Mouse (Mus musculus): ENCODE measurements around the gene Vmn1r135. TPM values are rescaled to one million over a fixed set of nuclear protein-coding genes. Genes with fewer than 3 reads are reported as not detected.

The Vmn1r135 gene
- polyA plus RNA-seq (2012; rRNA removed): not detected in 2 replicates

DNA sequence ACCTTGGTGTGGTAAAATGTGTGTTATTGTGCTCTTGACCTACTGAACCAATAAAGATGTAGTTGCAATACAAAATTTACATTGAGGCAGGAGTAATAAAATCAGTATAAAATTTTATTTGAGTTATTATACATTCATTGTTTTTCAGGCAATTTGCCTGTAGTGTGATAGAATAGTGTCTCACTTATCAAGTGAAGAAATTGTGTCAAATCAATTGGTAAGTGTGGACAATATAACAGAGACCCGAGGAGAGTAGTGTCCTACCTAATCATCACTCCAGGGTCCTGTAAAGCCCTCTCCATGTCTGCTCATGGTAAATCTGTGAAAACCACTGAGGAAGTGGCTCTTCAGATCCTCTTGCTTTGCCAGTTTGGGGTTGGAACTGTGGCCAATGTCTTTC lies at the start of gene Vmn1r135:
Vmn1r135 (plus strand) TSS at position 301 of the 400 bp plus-strand sequence.

DNA sequence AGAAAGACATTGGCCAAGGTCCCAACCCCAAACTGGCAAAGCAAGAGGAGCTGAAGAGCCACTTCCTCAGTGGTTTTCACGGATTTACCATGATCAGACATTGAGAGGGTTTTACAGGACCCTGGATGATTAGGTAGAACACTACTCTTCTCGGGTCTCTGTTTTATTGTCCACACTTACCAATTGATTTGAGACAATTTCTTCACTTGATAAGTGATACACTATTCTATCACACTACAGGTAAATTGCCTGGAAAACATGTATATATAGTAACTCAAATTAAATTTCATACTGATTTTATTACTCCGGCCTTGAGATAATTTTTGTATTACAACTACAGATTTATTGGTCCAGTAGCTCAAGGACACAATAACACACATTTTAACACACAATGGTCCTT lies 35.5 kb upstream of the Vmn1r135 start, which contains the start of gene Gm4177:
Gm4177 (minus strand) TSS at position 101 of the 400 bp plus-strand sequence.

GRCm38 (mm10) chr7:21844167-21844566 lies 12.0 kb downstream of the Vmn1r135 start, which contains the start of gene Gm5725:
Gene Gm5725, minus strand, starts transcription at chr7:21844267.

Other genes with a start within 250 kb of the Vmn1r135 start
- gene Vmn1r132, start 218.3 kb upstream of the Vmn1r135 start, polyA plus RNA-seq (2012; rRNA removed): not detected in 2 replicates
- gene Gm4175, start 70.9 kb upstream of the Vmn1r135 start, polyA plus RNA-seq (2012; rRNA removed): not detected in 2 replicates
- gene Gm4177, start 35.6 kb upstream of the Vmn1r135 start, polyA plus RNA-seq (2012; rRNA removed): not detected in 2 replicates
- gene Gm5725, start 11.9 kb downstream of the Vmn1r135 start, polyA plus RNA-seq (2012; rRNA removed): not detected in 2 replicates
- gene Gm5891, start 88.9 kb downstream of the Vmn1r135 start, polyA plus RNA-seq (2012; rRNA removed): not detected in 2 replicates
- not detected in 2 replicates for gene Vmn1r137, start 162.2 kb downstream of the Vmn1r135 start, polyA plus RNA-seq (2012; rRNA removed)
- not detected in 2 replicates for gene Vmn1r138, start 196.5 kb downstream of the Vmn1r135 start, polyA plus RNA-seq (2012; rRNA removed)
- not detected in 2 replicates for gene Gm6176, start 224.0 kb downstream of the Vmn1r135 start, polyA plus RNA-seq (2012; rRNA removed)
- gene Vmn1r139, start 236.7 kb downstream of the Vmn1r135 start, polyA plus RNA-seq (2012; rRNA removed): 0.41 and 0.54 TPM in 2 replicates